Mouse (Mus musculus) limb, embryonic 13.5 days (tissue): ENCODE results near the gene Trim47. TPM values are rescaled to one million over a fixed set of nuclear protein-coding genes. Genes with fewer than 3 reads are reported as not detected.
"Not testable (repeated sequence)": the region's sequence is repeated elsewhere in the genome, so short reads cannot be mapped to it uniquely, and the experiment has no call there.

ENCODE experiments used
- ATAC-seq: fragments of 200-750 bp; cut with Nextera tagmentation; 2 replicates; pipeline ENCODE4 v1.8.0; 2017; ENCODE audit warnings: low read depth, moderate number of reproducible peaks, moderate TSS enrichment; ENCODE audit not compliant: low FRiP score
- H3K27ac ChIP-seq: fragments of 300-500 bp; sonication (generic); 2 replicates; pipeline ENCODE4 v1.5.1; 2015; ENCODE audit warnings: inconsistent platforms, mild to moderate bottlenecking, moderate library complexity
- H3K27me3 ChIP-seq: fragments of 300-500 bp; sonication (generic); 2 replicates; pipeline ENCODE4 v1.6.1; 2015; ENCODE audit warnings: mild to moderate bottlenecking, inconsistent platforms
- H3K36me3 ChIP-seq: fragments of 300-500 bp; sonication (generic); 2 replicates; pipeline ENCODE4 v1.6.1; 2015; ENCODE audit warnings: inconsistent platforms, mild to moderate bottlenecking, moderate library complexity
- H3K4me1 ChIP-seq: fragments of 300-500 bp; sonication (generic); 2 replicates; pipeline ENCODE4 v1.6.1; 2015; ENCODE audit warnings: inconsistent platforms
- H3K4me2 ChIP-seq: fragments of 300-500 bp; sonication (generic); replicated peaks from 2 replicates; pipeline ENCODE4 v1.6.1; 2015; ENCODE audit warnings: inconsistent platforms, mild to moderate bottlenecking, moderate library complexity
- H3K4me3 ChIP-seq: fragments of 300-500 bp; sonication (generic); 2 replicates; pipeline ENCODE4 v1.5.1; 2015; ENCODE audit warnings: moderate library complexity, mild to moderate bottlenecking, inconsistent platforms
- H3K9ac ChIP-seq: fragments of 300-500 bp; sonication (generic); 2 replicates; pipeline ENCODE4 v1.6.1; 2015; ENCODE audit warnings: mild to moderate bottlenecking, inconsistent platforms
- H3K9me3 ChIP-seq: fragments of 300-500 bp; sonication (generic); 2 replicates; pipeline ENCODE4 v1.6.1; 2016; ENCODE audit warnings: inconsistent platforms
- WGBS: fragments of 180-500 bp; shearing (Covaris S2); methylation state at CpG from one replicate; pipeline ENCODE4 v1.1.7; 2015; 5-methylcytosine and 5-hydroxymethylcytosine counted together
- polyA plus RNA-seq: library from polyadenylated mRNA; unstranded; fragments of >200 nt; fragmentation: Nextera tagmentation; extraction: Ambion mirVana; gene quantifications from 2 replicates; pipeline ENCODE4 v1.2.1, GENCODE M21; 2015

The Trim47 gene
- polyA plus RNA-seq, 1 experiment from 2014 or later: 15.9 TPM

GRCm38 (mm10) chr11:116132366-116133333, 5.6 kb upstream of the Trim47 start:
- ATAC-seq: no peak
- H3K4me1 ChIP-seq: peaks cover 42% of the 10 kb centered on the region
- no peak overlapping the region for H3K9ac ChIP-seq
- no peaks in the 10 kb centered on the region for H3K27me3 ChIP-seq
- no peaks in the 10 kb centered on the region for H3K9me3 ChIP-seq
- H3K4me3 ChIP-seq: no peak overlapping the region
- no peak overlapping the region for H3K27ac ChIP-seq
- no peak overlapping the region for H3K4me2 ChIP-seq
- 75% methylated on average over 16 of the region's 16 CpGs for WGBS
- peaks cover 45% of the 10 kb centered on the region for H3K36me3 ChIP-seq

GRCm38 (mm10) chr11:116131349-116132170, 4.5 kb upstream of the Trim47 start:
- H3K27me3 ChIP-seq: no peaks in the 10 kb centered on the region
- peak overlapping the region; percentile 81 for H3K9ac ChIP-seq
- no peaks in the 10 kb centered on the region for H3K9me3 ChIP-seq
- peak overlapping the region; percentile 76 for H3K4me2 ChIP-seq
- H3K27ac ChIP-seq: peak overlapping the region; percentile 88; the same call in 1 of the 2 replicates
- peaks cover 44% of the 10 kb centered on the region for H3K4me1 ChIP-seq
- WGBS: 80% methylated on average over 15 of the region's 15 CpGs
- no peak for ATAC-seq
- peak overlapping the region; percentile 63 for H3K4me3 ChIP-seq
- peaks cover 45% of the 10 kb centered on the region for H3K36me3 ChIP-seq

- ATAC-seq: peak; percentile 85
- no peaks in the 10 kb centered on the region for H3K27me3 ChIP-seq
- no peaks in the 10 kb centered on the region for H3K9me3 ChIP-seq
- peak within 1 kb of the TSS; percentile 88 for H3K27ac ChIP-seq
- peak within 1 kb of the TSS; percentile 63 for H3K4me3 ChIP-seq
- peak within 1 kb of the TSS; percentile 76 for H3K4me2 ChIP-seq
- peaks cover 44% of the 10 kb centered on the region for H3K4me1 ChIP-seq
- 1% methylated on average over 69 of the region's 69 CpGs for WGBS
- H3K36me3 ChIP-seq: peaks cover 48% of the 10 kb centered on the region
- H3K9ac ChIP-seq: peak within 1 kb of the TSS; percentile 81
These were observed 3.6 kb upstream of the Trim47 start, which contains the start of gene Trim65 for GRCm38 (mm10) chr11:116130488-116131205. Gene Trim65, minus strand, starts transcription at chr11:116131128.

- H3K4me3 ChIP-seq: peak overlapping the region; percentile 63
- peak overlapping the region; percentile 76 for H3K4me2 ChIP-seq
- 46% methylated on average over 8 of the region's 8 CpGs for WGBS
- peak overlapping the region; percentile 88; the same call in 1 of the 2 replicates for H3K27ac ChIP-seq
- peaks cover 44% of the 10 kb centered on the region for H3K4me1 ChIP-seq
- peak; percentile 2; the same call in 1 of the 2 replicates for ATAC-seq
- no peaks in the 10 kb centered on the region for H3K27me3 ChIP-seq
- peaks cover 47% of the 10 kb centered on the region for H3K36me3 ChIP-seq
- peak overlapping the region; percentile 81 for H3K9ac ChIP-seq
- H3K9me3 ChIP-seq: peaks cover 4% of the 10 kb centered on the region; the same call in 1 of the 2 replicates
These were observed 3.0 kb upstream of the Trim47 start for GRCm38 (mm10) chr11:116129993-116130487.

- peak overlapping the region; percentile 81; the same call in 1 of the 2 replicates for H3K9ac ChIP-seq
- no peak for ATAC-seq
- WGBS: 83% methylated on average over 9 of the region's 9 CpGs
- peaks cover 4% of the 10 kb centered on the region; the same call in 1 of the 2 replicates for H3K9me3 ChIP-seq
- no peak overlapping the region for H3K4me3 ChIP-seq
- peaks cover 39% of the 10 kb centered on the region for H3K36me3 ChIP-seq
- H3K27me3 ChIP-seq: no peaks in the 10 kb centered on the region
- no peak overlapping the region for H3K27ac ChIP-seq
- peaks cover 44% of the 10 kb centered on the region for H3K4me1 ChIP-seq
- peak overlapping the region; percentile 76 for H3K4me2 ChIP-seq
These were observed 2.2 kb upstream of the Trim47 start for GRCm38 (mm10) chr11:116129091-116129790.

GRCm38 (mm10) chr11:116127986-116128385, 976 bp upstream of the Trim47 start:
- Histone ChIP-seq H3K27ac (peak overlapping the region; percentile 48; the same call in 1 of the 2 replicates), H3K4me3 (no peak overlapping the region; the same call in 1 of the 2 replicates), H3K4me1 (peaks cover 44% of the 10 kb centered on the region), H3K27me3 (no peaks in the 10 kb centered on the region), H3K36me3 (peaks cover 31% of the 10 kb centered on the region), H3K9me3 (peaks cover 4% of the 10 kb centered on the region; the same call in 1 of the 2 replicates), H3K4me2 (peak overlapping the region; percentile 55), H3K9ac (0 out of 2 replicates have a peak overlapping the region, but pooled peaks have one; percentile 4)
- no peak for ATAC-seq
- WGBS: 64% methylated on average over 9 of the region's 9 CpGs

GRCm38 (mm10) chr11:116126261-116126660, 749 bp downstream of the Trim47 start:
- WGBS: 95% methylated on average over 15 of the region's 15 CpGs
- no peak for ATAC-seq
- no peak overlapping the region for H3K9ac ChIP-seq
- no peaks in the 10 kb centered on the region for H3K27me3 ChIP-seq
- H3K27ac ChIP-seq: no peak overlapping the region
- H3K36me3 ChIP-seq: peaks cover 26% of the 10 kb centered on the region
- H3K9me3 ChIP-seq: peaks cover 4% of the 10 kb centered on the region; the same call in 1 of the 2 replicates
- H3K4me3 ChIP-seq: no peak overlapping the region
- H3K4me1 ChIP-seq: peaks cover 38% of the 10 kb centered on the region
- no peak overlapping the region for H3K4me2 ChIP-seq

GRCm38 (mm10) chr11:116121731-116122245, 5.2 kb downstream of the Trim47 start:
- WGBS: 88% methylated on average over 8 of the region's 8 CpGs
- not testable (repeated sequence) for H3K4me3 ChIP-seq, ATAC-seq, H3K9ac ChIP-seq, H3K27me3 ChIP-seq, H3K4me2 ChIP-seq, H3K27ac ChIP-seq, H3K9me3 ChIP-seq
- peaks cover 26% of the 10 kb centered on the region for H3K36me3 ChIP-seq
- H3K4me1 ChIP-seq: peaks cover 12% of the 10 kb centered on the region

- H3K9ac ChIP-seq: no peak overlapping the region
- no peak for ATAC-seq
- no peak overlapping the region for H3K4me3 ChIP-seq
- H3K27me3 ChIP-seq: no peaks in the 10 kb centered on the region
- H3K9me3 ChIP-seq: no peaks in the 10 kb centered on the region
- no peak overlapping the region for H3K27ac ChIP-seq
- H3K4me2 ChIP-seq: no peak overlapping the region
- peaks cover 12% of the 10 kb centered on the region for H3K4me1 ChIP-seq
- H3K36me3 ChIP-seq: peaks cover 9% of the 10 kb centered on the region
These were observed 9.2 kb downstream of the Trim47 start for GRCm38 (mm10) chr11:116117819-116118218.

GRCm38 (mm10) chr11:116117241-116117640, 9.8 kb downstream of the Trim47 start:
- peaks cover 12% of the 10 kb centered on the region for H3K4me1 ChIP-seq
- peak overlapping the region; percentile 66 for H3K27ac ChIP-seq
- no peak overlapping the region for H3K4me3 ChIP-seq
- H3K36me3 ChIP-seq: peaks cover 3% of the 10 kb centered on the region
- 22% methylated on average over 12 of the region's 12 CpGs for WGBS
- H3K9ac ChIP-seq: no peak overlapping the region
- H3K27me3 ChIP-seq: peaks cover 3% of the 10 kb centered on the region; the same call in 1 of the 2 replicates
- ATAC-seq: no peak
- no peak overlapping the region for H3K4me2 ChIP-seq
- H3K9me3 ChIP-seq: no peaks in the 10 kb centered on the region
